Mouse (Mus musculus) neural tube, embryonic 13.5 days (tissue): Measurements from ENCODE around the gene Dpysl4. TPM values are rescaled to one million over a fixed set of nuclear protein-coding genes. Genes with fewer than 3 reads are reported as not detected.

Experiments used
- polyA plus RNA-seq: library from polyadenylated mRNA; unstranded; fragments of >200 nt; fragmentation: Nextera tagmentation; extraction: Ambion mirVana; gene quantifications from 2 replicates; pipeline ENCODE4 v1.2.1, GENCODE M21; 2015

The Dpysl4 gene
- polyA plus RNA-seq, 1 experiment from 2014 or later: 315 TPM

Other genes starting within 250 kb of the Dpysl4 start
- 84.9 and 87.4 TPM in 2 replicates for gene Ppp2r2d, start 239.9 kb upstream of the Dpysl4 start, polyA plus RNA-seq
- gene Mapk1ip1, start 239.7 kb upstream of the Dpysl4 start, polyA plus RNA-seq: 34.0 and 35.5 TPM in 2 replicates
- gene Bnip3, start 176.5 kb upstream of the Dpysl4 start, polyA plus RNA-seq: 103 and 106 TPM in 2 replicates
- 5.0 and 5.1 TPM in 2 replicates for gene Jakmip3, start 145.3 kb upstream of the Dpysl4 start, polyA plus RNA-seq
- 5.2 and 5.4 TPM in 2 replicates for gene Lrrc27, start 127.0 kb downstream of the Dpysl4 start, polyA plus RNA-seq
- 0.87 and 1.4 TPM in 2 replicates for gene Stk32c, start 127.3 kb downstream of the Dpysl4 start, polyA plus RNA-seq
- 5.5 and 6.6 TPM in 2 replicates for gene Pwwp2b, start 162.5 kb downstream of the Dpysl4 start, polyA plus RNA-seq